Mouse (Mus musculus) T-cell, adult 2 months (primary cell): ENCODE results near the gene Pacrg.

Experiments
- DNase-seq: peaks from one replicate; pipeline ENCODE4 v3.0.0; 2022; ENCODE audit warnings: low spot score

Pacrg gene

DNA sequence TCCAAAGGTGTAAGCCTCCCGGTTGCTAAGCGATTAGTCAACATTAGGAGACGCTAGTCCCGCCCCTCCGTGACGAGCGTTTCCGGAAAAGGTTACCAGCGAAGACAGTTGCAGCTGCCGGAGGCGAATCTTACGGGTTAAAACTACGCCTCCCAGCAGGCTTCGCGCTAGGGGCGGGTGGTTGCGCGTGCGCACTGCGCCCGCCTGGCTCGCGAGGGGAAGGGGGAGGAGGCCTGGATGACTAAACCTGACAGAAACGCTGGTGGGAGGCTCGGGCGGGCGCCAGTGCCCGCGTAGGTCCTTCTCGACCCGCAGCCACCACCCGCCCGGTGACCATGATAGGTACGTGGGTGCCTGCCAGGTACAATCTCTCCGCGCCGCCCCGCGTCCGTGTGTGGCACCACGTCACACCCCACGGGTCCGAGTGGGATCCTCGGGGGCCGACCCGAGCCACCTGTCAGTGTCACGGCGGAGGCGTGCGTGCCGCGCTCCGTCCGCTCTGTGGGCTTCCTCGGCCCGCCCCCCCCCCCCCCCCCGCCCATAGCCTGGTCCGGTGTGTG is at the start of gene Pacrg, which contains the start of gene Prkn:
Pacrg (minus strand) TSS at position 164 of the 560 bp plus-strand sequence.
Prkn (plus strand) TSS at position 237 of the 560 bp plus-strand sequence.
- peak; percentile 98 for DNase-seq

DNA sequence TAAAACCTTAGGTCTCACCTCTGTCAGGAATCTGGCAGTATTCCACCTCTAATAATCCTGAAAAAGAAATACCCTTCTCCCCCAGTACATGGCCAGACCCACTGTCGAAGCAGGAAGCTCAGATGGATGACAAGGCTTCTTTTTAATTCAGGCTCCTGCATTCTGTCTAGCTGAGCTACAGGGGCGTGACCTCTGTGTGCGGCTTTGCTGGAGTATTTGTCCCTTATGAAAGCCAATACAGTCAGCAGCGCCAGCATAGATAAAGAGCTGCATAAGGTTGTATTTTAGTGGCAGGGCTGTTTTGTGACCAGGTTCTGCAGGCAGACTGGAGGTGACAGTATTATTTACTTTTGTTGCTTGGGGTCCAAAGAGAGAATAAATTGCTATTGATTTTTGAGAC is 47.8 kb upstream of the Pacrg start:
- no peak for DNase-seq

DNA sequence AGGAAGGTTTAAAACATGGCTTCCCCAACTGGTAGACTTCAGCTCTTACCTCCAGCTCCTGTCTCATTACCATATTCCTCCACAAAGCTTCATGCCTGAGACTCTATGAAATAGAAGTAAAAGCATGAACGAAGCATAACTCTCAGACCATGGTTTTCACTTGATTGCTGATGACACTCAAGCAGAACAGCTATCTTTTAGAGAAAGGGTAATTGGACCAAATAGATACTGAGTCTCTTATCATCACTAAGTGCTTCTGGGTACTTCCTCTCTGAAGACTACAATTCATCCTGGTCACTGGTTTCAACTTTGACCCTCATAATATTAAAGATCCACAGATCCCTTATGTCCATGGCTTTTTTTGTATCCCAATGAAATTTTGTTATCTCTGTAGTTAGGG is 42.1 kb upstream of the Pacrg start:
- DNase-seq = no peak

DNA sequence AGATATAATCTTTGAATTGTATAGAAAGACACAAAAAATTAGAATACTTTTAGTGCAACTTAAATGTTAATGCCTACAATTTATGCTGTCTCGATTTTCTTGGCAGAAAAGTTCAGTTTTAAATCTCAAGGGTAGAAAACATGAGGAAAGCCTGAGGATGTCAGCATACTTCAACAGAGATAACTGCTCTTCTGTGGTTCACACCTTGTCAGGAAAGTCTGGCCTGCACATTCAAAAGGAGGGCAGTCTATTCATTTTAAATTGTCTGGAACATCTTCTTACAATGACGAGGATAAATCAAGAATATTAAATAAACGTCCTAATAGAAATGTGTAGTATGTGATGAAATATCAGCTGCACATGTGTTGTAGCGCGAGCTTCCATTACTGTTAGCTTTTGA is 38.9 kb upstream of the Pacrg start:
- no peak for DNase-seq

DNA sequence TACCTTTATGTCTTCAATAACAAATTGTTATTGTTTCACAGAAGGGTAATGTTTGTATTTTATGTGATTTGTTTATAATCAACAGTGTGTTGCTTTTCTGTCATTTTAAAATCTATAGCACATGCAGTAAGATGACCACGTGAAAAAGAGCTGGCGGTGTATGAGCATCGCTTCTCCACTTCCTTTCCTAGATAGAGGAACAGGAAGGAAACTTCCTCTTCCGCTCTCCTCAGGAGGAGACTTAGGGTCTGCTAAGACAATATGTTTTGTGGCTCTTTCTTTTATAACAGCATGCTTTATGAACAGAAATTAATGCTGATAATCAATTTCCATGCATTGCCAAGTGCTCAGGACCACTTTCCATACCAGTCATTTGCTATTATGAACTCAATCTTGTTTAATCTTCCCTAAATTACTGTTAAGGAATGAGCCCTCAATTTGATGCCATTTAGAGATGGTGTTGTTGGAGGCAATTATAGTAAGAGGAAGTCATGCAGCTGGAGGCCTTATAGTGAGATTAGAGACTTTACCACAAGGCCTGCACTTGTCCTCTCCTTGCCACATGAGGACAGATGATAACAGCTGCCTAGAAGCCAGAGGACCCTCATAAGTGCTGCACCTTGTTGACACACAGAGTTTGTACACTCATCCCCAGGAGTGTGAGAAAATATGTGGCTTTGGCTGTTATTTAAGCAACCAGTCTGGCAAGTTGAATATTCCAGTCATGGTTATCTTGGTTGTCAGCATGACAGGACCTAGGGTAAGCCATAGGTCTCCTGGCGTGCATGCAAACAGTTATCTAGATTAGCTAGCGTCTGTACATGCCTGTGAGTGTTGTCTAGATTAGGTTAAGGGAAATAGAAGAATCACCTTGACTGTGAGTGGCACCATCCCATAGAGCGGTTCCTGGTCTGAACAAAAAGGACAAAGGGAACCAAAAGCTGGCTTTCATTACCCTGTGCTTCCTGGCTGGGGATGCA is 34.4 kb upstream of the Pacrg start:
- no peak for DNase-seq

DNA sequence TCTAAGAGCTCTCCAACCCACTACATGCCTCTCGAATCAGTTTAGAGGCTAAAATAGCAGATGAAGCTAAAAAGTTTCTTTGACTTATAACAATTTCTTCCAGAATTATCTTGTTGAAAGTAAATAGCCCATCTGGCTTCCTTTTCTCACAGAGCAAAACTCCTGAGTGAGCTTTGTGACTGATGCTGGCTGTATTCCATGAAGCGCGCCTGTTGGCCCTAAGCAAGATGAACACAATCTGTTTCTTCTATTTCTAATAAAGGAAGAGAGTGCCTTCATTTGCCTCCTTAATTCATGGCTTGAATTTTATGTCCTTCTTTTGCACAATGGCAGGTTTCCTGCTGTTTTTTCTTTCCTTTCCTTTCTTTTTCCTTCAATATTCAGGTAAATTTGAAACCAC is 14.1 kb upstream of the Pacrg start:
- DNase-seq = no peak

DNA sequence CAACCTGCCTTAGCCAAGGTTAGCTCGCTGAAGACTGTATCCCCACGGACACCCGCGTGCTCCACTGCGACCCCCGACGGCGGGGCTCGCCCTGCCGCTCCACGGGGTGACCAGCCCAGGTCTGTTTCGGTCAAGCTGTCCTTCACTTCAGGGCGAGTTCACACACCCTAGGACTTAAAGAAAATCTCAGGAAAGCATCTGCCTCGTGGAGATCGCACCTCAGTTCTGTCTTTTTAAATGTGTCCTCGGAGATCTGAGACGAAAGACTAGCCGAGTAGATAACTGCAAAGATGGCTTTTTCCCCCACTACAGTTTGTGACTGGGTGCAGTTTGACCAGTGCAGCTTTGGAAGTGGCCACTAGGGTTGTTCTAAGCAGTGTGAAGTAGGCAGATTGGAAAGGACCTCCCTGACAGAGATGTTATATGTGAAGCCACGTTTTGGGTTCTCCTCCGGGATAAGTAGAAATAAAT is 655 bp upstream of the Pacrg start:
- peak; percentile 24 for DNase-seq

DNA sequence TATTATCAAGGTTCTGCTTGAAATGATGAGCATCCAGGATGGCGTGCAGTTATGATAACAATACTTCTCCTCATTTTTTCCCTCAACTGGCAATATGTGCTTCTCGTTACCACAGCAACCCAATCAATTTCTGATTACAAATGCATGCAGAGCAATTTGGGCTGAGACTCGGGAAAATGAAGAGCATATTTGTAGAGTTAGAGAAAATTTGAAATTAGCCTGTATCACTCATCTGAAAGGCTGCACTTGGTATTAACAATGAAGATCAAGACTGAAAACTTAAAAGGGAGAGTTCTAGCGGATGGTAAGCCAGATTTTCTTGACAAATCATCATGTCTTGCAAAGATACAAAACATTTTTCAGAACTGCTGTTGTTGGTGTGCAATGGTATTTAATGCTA is 21.1 kb downstream of the Pacrg start:
- DNase-seq = no peak

DNA sequence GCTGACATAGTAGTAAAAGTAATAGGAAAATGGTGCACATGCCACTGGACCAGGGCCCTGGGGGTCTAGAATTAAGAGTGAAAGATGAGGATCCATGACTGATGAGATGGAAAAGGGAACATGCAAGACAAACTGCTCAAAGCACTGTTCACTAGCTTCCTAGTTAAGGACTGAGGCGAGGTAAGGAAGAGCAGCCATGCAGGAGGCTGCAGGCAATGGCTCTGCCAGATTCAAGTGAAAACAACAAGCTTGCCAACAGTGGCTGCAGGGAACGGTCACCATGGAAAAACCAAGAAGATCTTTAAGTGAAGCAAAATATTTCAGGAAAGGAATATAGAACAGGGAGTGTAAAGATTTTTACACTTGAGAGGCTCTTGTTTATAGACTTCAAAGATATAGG is 31.5 kb downstream of the Pacrg start:
- no peak for DNase-seq

DNA sequence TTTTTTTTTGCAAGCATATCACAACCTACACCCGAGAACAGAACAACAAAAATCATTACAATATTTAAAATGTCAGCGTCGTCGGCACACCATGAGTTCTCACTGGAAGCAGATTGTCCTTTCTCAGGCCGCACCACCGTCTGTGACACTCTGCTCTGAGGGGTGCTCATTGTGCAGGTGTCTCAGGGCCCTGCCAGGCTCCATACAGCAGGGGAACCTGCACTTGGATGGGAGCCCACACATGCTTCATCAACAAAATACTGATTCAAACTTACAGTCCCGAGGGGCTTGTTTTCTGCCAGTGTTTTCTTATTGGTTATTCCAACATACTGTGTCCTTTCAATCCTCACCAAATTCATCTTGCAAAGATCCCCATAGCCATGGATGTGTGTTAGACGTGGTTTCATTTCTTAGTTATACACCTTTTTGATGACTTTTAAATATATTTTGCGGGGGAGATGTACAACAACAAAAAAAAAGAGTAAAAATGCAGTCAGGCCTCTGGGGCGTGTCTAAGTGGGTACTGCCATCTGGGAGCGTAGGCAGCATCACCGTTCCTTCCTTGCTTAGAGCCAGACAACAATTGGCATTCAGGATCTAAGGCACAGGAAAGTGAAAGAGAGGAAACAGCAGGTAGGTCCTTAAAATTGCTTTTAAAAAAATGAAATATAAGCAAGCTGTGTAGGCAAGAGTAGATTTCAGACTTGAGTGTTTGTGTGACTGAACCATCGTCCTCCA is 32.7 kb downstream of the Pacrg start:
- DNase-seq = no peak

DNA sequence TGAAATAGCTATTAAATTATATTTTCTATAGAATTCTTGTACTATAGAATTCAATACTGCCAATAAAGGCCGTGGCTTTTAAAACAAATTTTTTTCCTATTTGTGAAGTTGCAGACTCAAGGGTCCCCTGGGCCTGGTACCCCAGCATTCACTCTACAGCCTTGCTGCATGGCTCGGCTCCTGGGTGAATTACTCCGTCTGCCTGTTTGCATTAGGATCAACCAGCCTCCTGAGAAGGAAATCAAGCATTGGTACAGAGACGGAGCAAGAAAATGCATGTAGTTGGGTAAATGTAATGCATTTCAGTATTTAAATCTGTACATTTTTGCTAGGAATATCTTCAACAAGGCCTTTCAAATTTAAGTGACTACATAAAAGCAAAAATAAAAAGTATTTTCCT is 33.4 kb downstream of the Pacrg start:
- DNase-seq = no peak

DNA sequence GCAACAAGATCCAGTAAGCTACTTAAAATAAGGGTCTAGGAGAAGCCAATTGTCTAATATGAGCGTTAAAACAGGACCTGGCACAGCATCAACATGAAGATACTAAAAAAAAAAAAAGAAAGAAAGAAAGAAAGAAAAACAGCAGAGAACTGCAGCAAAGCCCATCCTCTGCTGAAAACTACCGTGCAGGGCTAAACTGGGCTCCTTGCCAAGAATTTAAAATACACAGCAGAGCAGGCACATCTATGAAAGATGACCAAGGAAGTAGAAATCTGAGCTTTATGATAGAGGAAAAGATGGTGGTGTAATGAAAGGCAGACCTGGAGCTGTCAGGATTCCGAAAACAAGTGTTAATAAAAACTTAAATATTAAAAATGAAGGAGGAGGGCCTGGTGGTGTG is 48.5 kb downstream of the Pacrg start:
- DNase-seq = no peak

DNA sequence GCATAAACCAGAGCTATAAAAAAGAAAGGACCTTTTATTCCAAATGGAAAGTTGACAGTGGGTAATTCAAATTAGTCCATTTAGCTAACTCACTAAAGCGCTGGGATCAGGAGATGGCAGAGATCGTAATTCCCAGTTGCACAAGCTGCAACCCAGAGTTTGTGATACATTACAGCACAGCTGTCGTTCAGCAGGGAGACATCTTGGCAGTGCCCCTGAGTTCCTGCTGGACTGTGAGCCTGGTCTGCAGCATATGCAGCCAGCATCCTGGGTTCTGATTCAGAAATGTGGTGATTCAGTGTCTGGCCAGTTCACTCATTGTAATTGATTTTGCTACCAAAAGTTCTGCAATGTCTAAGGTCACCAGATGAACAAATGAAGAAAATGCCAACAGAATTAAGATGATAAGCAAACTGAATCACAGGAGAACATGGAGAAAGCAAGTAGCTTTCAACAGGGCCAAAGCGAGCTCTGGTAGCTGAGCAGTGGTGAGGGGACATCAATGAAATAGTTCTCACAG is 55.6 kb downstream of the Pacrg start:
- no peak for DNase-seq

DNA sequence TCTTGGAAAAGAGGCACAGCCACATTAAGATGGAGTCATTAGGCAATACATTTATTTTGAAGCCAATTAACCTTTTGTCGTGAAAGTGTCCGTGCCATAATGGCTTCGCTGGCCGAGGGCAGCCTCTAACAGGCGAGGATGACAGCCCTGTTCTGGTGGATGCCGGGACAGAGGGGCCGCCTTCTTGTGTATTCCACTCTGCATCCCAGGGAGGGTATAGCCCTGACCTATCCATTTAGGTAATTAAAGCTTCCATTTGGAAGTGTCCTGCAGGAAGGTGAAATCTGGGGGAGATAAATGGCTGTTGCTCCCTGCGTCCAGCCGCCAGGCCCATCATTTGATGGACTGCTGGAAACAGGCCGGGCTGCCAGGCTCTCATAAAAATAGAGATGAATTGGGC is 63.6 kb downstream of the Pacrg start:
- DNase-seq = no peak

DNA sequence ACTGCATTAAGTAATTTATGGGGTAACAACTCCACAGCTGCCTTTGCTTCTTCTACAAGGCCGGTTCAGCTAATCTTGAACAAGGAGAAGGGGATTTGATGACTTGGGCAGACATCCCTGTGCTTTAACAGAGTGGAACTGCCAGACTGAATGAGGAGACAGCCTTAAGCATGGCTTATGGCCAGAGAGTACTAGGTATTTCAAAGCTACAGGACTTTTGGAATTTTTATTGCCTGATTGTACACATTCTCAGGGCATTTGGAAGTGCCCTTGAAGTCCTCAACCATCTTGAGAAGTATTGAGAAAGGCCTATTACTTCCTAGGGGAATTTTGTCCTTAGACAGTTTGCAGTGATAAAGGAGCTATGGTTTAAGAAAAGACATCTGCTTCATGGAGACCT is 65.6 kb downstream of the Pacrg start:
- no peak for DNase-seq

DNA sequence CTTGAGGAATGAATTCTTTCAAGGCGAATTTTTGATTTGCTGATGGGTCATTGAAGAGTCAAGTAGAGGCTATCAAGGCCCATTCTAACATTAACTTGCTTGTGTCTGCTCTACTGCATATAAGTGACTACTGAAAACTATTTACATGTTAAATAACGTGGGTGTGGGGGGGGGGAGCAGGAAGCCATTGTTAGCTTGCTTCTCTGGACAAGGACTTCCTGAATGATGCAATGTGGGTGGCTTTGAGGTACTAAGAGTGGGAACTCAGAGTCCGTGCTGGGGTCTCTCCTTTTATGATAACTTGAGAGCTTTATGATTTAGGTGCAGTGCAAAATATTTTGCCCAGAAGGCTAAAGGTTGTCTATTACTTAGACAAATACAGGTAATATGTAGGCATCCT is 67.9 kb downstream of the Pacrg start:
- no peak for DNase-seq

DNA sequence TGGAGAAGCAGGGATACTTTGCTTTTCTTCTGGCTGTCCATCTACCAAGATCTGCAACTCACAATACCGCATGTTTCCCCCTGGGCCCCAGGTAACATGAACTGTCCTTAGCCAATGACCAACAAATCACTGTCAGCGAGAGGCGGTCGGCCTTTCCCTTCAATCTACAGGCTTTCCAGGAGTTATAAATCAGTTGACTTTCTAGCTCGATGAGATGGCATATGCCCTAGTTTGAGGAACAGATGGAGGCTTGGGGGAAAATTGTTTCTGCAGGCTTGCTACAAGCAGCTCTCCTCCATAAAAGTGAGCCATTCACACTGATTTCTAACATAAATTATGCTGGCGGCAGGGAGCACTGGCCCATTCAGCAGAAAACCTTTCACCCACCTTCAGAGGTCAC is 70.2 kb downstream of the Pacrg start:
- no peak for DNase-seq

DNA sequence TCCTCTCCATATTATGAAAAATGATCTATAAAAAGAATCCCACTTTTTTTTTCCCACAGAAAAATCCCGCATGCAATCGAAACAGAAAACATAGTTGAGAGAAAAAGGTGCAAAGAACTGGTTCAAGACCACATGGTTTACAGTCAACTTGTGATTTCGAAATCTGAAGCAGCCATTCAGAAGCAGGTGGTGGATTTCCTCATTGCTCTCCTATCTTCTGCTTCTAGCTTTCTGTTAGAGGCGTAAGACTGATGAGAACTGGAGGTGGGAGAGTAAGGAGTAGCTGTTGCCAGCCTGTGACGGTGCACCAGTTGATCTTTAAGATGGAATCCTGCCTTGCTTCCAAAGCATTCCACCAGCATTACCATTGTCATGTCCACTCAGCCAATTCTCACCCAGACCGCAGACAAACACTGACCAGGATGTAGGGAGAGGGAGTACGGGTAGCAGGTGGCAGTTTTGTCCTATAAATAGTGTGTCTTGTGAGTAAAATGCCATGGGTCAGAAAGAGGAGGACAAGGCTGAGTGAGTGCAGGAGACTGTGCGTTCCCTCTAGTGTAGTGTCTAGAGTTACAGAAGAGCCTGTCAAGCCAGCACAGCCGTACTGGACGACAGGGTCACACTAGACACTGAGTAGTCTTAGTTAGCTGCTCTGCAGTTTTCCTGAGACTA is 73.2 kb downstream of the Pacrg start:
- no peak for DNase-seq

DNA sequence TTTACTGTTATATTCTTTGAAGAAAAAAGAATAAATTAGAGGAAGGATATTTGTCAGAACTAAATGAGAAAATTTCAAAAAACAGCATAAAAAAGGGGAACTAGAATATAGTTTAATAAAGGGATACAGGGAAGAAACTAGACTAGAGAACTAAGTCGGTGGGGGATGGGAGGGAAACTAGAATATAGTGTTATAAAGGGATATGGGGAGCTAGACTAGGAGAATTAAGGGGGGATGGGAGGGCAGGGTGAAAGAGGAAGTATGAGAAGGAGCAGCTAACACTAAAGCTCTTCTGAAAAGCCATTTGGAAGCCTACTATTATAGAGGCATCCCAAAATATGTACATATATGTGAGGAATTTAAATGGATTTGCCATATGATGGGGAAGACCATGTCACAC is 75.8 kb downstream of the Pacrg start:
- DNase-seq = no peak

DNA sequence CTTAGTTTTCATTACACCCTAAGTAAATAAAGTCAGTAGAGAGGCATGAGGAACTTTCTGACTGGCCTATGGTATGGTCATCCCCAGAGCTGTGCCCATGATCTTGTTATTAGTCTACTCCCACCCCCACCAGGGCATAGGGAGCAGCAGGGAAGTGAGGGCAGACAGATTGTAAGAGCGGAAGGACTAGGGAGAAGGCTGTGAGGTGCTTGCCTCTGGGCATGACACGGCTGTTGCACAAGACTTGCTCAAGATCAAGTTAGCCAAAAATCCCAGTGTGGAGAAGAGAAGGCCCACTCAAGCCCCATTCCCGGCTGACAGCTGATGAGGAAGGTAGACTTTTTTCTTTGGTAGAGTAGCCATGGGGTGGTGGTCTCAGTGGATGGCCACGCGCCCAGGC is 82.7 kb downstream of the Pacrg start:
- no peak for DNase-seq

DNA sequence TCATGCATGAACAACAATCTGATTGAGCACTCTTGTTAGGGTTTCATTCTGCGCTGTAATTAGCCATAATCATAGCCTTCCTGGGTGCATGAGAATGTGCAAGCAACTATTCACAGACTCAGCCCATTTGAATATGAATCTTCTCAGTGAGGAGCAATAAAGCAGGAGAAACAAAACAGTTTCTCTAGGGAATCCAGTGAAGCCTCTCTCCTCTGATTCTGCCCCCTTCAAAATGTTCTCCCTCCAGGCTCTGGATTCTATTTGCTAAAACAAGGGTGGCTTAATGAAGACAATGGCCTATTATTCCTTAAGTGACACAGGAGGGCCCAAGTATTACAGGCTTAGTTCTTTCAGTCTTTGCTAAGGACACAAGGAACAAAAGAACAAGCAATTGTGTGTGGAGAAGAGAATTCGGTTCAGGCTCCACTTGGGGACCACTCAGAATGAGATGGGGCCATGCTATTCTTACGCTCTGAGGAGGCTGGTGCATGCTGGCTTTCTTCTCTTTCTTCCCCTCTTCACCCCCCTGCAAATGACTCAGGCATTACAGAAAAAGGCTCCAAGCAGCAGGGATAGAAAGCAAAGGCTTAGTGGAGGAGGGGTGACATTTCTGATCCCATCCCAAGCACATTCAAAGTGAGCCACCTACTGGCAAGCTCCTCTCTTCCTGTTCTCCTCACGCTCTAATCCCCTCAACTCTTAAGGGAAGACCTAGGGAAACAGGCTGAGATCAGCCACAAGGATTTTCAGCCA is 95.2 kb downstream of the Pacrg start:
- no peak for DNase-seq
